Mouse (Mus musculus) lung, adult 2 months (tissue): ENCODE results near the gene Cntfr. TPM values are rescaled to one million over a fixed set of nuclear protein-coding genes. Genes with fewer than 3 reads are reported as not detected.
"Not testable (repeated sequence)": the region's sequence is repeated elsewhere in the genome, so short reads cannot be mapped to it uniquely, and the experiment has no call there.

Experiments
- DNase-seq: peaks from one replicate; pipeline ENCODE4 v3.0.0; 2022
- H3K4me1 ChIP-seq: fragments of 200-500 bp; 2 replicates; pipeline ENCODE4 v1.6.1; 2011; ENCODE audit warnings: low read length; ENCODE audit not compliant: control insufficient read depth, insufficient read depth
- H3K4me3 ChIP-seq: fragments of 200-500 bp; replicated peaks from 2 replicates; pipeline ENCODE3; 2011; ENCODE audit warnings: low read depth, mild to moderate bottlenecking, control low read depth, low read length; ENCODE audit errors: extremely low read depth
- CTCF ChIP-seq: fragments of 200-500 bp; IDR thresholded peaks from 2 replicates; pipeline ENCODE4 v1.5.1; 2011; ENCODE audit warnings: mild to moderate bottlenecking, low read length, control low read depth; ENCODE audit not compliant: insufficient read depth
- POLR2A ChIP-seq: fragments of 200-500 bp; IDR thresholded peaks from 2 replicates; pipeline ENCODE4 v1.6.1; 2011; ENCODE audit warnings: low read depth, mild to moderate bottlenecking, control low read depth, low read length, borderline replicate concordance; ENCODE audit errors: extremely low read depth
- WGBS: fragments of 180-500 bp; shearing (Covaris S2); methylation state at CpG from one replicate; pipeline ENCODE4 v1.1.7; 2018; 5-methylcytosine and 5-hydroxymethylcytosine counted together
- polyA plus RNA-seq: library from polyadenylated mRNA; depleted of rRNA; stranded (reverse); fragments of >200 nt; gene quantifications from 2 replicates; pipeline ENCODE4 v1.2.3, GENCODE M21; 2012

The Cntfr gene
- polyA plus RNA-seq, 1 experiment: 10.5 TPM

- H3K4me1 ChIP-seq, DNase-seq, H3K4me3 ChIP-seq: not testable (repeated sequence)
- WGBS: 67% methylated on average over 1 of the region's 1 CpGs
Measured at GRCm38 (mm10) chr4:41688562-41688961, 8.3 kb downstream of the Cntfr start.

- DNase-seq, H3K4me1 ChIP-seq, H3K4me3 ChIP-seq: not testable (repeated sequence)
- WGBS: 72% methylated on average over 10 of the region's 10 CpGs
Measured at GRCm38 (mm10) chr4:41685882-41686492, 10.9 kb downstream of the Cntfr start.

- not testable (repeated sequence) for H3K4me1 ChIP-seq, DNase-seq, H3K4me3 ChIP-seq
- WGBS: 6% methylated on average over 14 of the region's 14 CpGs
Measured at GRCm38 (mm10) chr4:41684931-41685453, 11.9 kb downstream of the Cntfr start.

- H3K4me3 ChIP-seq, DNase-seq, H3K4me1 ChIP-seq: not testable (repeated sequence)
- 17% methylated on average over 27 of the region's 27 CpGs for WGBS
Measured at GRCm38 (mm10) chr4:41684131-41684930, 12.6 kb downstream of the Cntfr start.

- DNase-seq, H3K4me1 ChIP-seq, H3K4me3 ChIP-seq: not testable (repeated sequence)
- WGBS: 3% methylated on average over 5 of the region's 27 CpGs
Measured at GRCm38 (mm10) chr4:41683303-41683702, 13.6 kb downstream of the Cntfr start.

- no peak overlapping the region for H3K4me3 ChIP-seq
- DNase-seq: no peak
- no peak for TF ChIP-seq CTCF
- TF ChIP-seq POLR2A: no peak
- WGBS: 47% methylated on average over 6 of the region's 6 CpGs
- no peaks in the 10 kb centered on the region for H3K4me1 ChIP-seq
Measured at GRCm38 (mm10) chr4:41682789-41683188, 14.1 kb downstream of the Cntfr start.

GRCm38 (mm10) chr4:41681947-41682346 is 14.9 kb downstream of the Cntfr start:
- TF ChIP-seq POLR2A: no peak
- TF ChIP-seq CTCF: no peak

GRCm38 (mm10) chr4:41681176-41681575 is 15.7 kb downstream of the Cntfr start:
- H3K4me1 ChIP-seq: no peaks in the 10 kb centered on the region
- TF ChIP-seq POLR2A (no peak), CTCF (no peak)
- no peak overlapping the region for H3K4me3 ChIP-seq
- 58% methylated on average over 4 of the region's 4 CpGs for WGBS
- no peak for DNase-seq

More at GRCm38 (mm10) chr4:41681947-41682346, 14.9 kb downstream of the Cntfr start:
- Histone ChIP-seq H3K4me1 (no peaks in the 10 kb centered on the region), H3K4me3 (no peak overlapping the region)
- DNase-seq: no peak
- WGBS: 75% methylated on average over 10 of the region's 10 CpGs

GRCm38 (mm10) chr4:41679291-41679690 is 17.6 kb downstream of the Cntfr start:
- TF ChIP-seq POLR2A (no peak), CTCF (no peak)
- H3K4me3 ChIP-seq: no peak overlapping the region
- no peak for DNase-seq
- H3K4me1 ChIP-seq: no peaks in the 10 kb centered on the region
- 44% methylated on average over 2 of the region's 2 CpGs for WGBS

GRCm38 (mm10) chr4:41678863-41679262 is 18.0 kb downstream of the Cntfr start:
- no peak overlapping the region for H3K4me3 ChIP-seq
- TF ChIP-seq POLR2A (no peak), CTCF (no peak)
- no peak for DNase-seq
- WGBS: 64% methylated on average over 6 of the region's 6 CpGs
- H3K4me1 ChIP-seq: no peaks in the 10 kb centered on the region
